Mouse (Mus musculus): ENCODE measurements around the gene Cenpp. TPM values are rescaled to one million over a fixed set of nuclear protein-coding genes. Genes with fewer than 3 reads are reported as not detected.
"Not testable (repeated sequence)": the region's sequence is repeated elsewhere in the genome, so short reads cannot be mapped to it uniquely, and the experiment has no call there.

Cenpp gene
- polyA plus RNA-seq, 1 experiment: 27.2 TPM

GRCm38 (mm10) chr13:49618365-49618764, 34.2 kb downstream of the Cenpp start:
- Histone ChIP-seq H3K4me3 (ENCODE audit: low read depth, low read length) (no peak overlapping the region), H3K27me3 (ENCODE audit: control insufficient read depth, insufficient read depth, low read length, poor library complexity, severe bottlenecking) (no peaks in the 10 kb centered on the region), H3K9ac (ENCODE audit: low read depth, poor library complexity, severe bottlenecking) (no peak overlapping the region), H3K4me1 (ENCODE audit: control insufficient read depth, insufficient read depth, low read length) (no peaks in the 10 kb centered on the region), H3K9me3 (replicated peaks; ENCODE audit: control insufficient read depth, insufficient read depth, low read length, poor library complexity, severe bottlenecking) (no peaks in the 10 kb centered on the region), H3K27ac (ENCODE audit: insufficient read depth, low read length) (no peak overlapping the region), H3K36me3 (ENCODE audit: control insufficient read depth, insufficient read depth, low read length, poor library complexity, severe bottlenecking) (no peaks in the 10 kb centered on the region)
- no peak for TF ChIP-seq CTCF (IDR thresholded peaks at IDR 0.05; ENCODE audit: low read depth, low read length)
- TF ChIP-seq EP300 (IDR thresholded peaks at IDR 0.05; ENCODE audit: insufficient read depth, low read depth, low read length): no peak
- TF ChIP-seq POLR2A (IDR thresholded peaks at IDR 0.05; ENCODE audit: insufficient read depth, low read length): no peak

- TF ChIP-seq POLR2A (IDR thresholded peaks at IDR 0.05; ENCODE audit: insufficient read depth, low read length) (no peak), EP300 (IDR thresholded peaks at IDR 0.05; ENCODE audit: insufficient read depth, low read depth, low read length) (no peak), CTCF (IDR thresholded peaks at IDR 0.05; ENCODE audit: low read depth, low read length) (no peak)
- H3K4me3 ChIP-seq (ENCODE audit: low read depth, low read length): no peak overlapping the region
- H3K27ac ChIP-seq (ENCODE audit: insufficient read depth, low read length): no peak overlapping the region
- H3K4me1 ChIP-seq (ENCODE audit: control insufficient read depth, insufficient read depth, low read length): no peaks in the 10 kb centered on the region
- no peaks in the 10 kb centered on the region for H3K36me3 ChIP-seq (ENCODE audit: control insufficient read depth, insufficient read depth, low read length, poor library complexity, severe bottlenecking)
- H3K9me3 ChIP-seq (replicated peaks; ENCODE audit: control insufficient read depth, insufficient read depth, low read length, poor library complexity, severe bottlenecking): no peaks in the 10 kb centered on the region
- no peak overlapping the region for H3K9ac ChIP-seq (ENCODE audit: low read depth, poor library complexity, severe bottlenecking)
- no peaks in the 10 kb centered on the region for H3K27me3 ChIP-seq (ENCODE audit: control insufficient read depth, insufficient read depth, low read length, poor library complexity, severe bottlenecking)
Observed at GRCm38 (mm10) chr13:49617021-49617420, 35.6 kb downstream of the Cenpp start.

- Histone ChIP-seq H3K27me3 (ENCODE audit: control insufficient read depth, insufficient read depth, low read length, poor library complexity, severe bottlenecking) (no peaks in the 10 kb centered on the region), H3K27ac (ENCODE audit: insufficient read depth, low read length) (no peak overlapping the region), H3K36me3 (ENCODE audit: control insufficient read depth, insufficient read depth, low read length, poor library complexity, severe bottlenecking) (no peaks in the 10 kb centered on the region; the same call in 1 of the 2 replicates), H3K9me3 (replicated peaks; ENCODE audit: control insufficient read depth, insufficient read depth, low read length, poor library complexity, severe bottlenecking) (peaks cover 22% of the 10 kb centered on the region), H3K4me1 (ENCODE audit: control insufficient read depth, insufficient read depth, low read length) (no peaks in the 10 kb centered on the region), H3K9ac (ENCODE audit: low read depth, poor library complexity, severe bottlenecking) (no peak overlapping the region), H3K4me3 (ENCODE audit: low read depth, low read length) (no peak overlapping the region)
- TF ChIP-seq EP300 (IDR thresholded peaks at IDR 0.05; ENCODE audit: insufficient read depth, low read depth, low read length) (no peak), CTCF (IDR thresholded peaks at IDR 0.05; ENCODE audit: low read depth, low read length) (no peak), POLR2A (IDR thresholded peaks at IDR 0.05; ENCODE audit: insufficient read depth, low read length) (no peak)
Observed at GRCm38 (mm10) chr13:49608589-49609322, 43.8 kb downstream of the Cenpp start.

GRCm38 (mm10) chr13:49607714-49608113, 44.9 kb downstream of the Cenpp start, which contains the start of gene Ogn:
TSS of gene Ogn (plus strand) at chr13:49608046.
- Histone ChIP-seq H3K27ac (ENCODE audit: insufficient read depth, low read length) (no peak within 1 kb of the TSS), H3K4me1 (ENCODE audit: control insufficient read depth, insufficient read depth, low read length) (no peaks in the 10 kb centered on the region), H3K9ac (ENCODE audit: low read depth, poor library complexity, severe bottlenecking) (no peak within 1 kb of the TSS), H3K9me3 (replicated peaks; ENCODE audit: control insufficient read depth, insufficient read depth, low read length, poor library complexity, severe bottlenecking) (peaks cover 26% of the 10 kb centered on the region), H3K36me3 (ENCODE audit: control insufficient read depth, insufficient read depth, low read length, poor library complexity, severe bottlenecking) (no peaks in the 10 kb centered on the region; the same call in 1 of the 2 replicates), H3K4me3 (ENCODE audit: low read depth, low read length) (no peak within 1 kb of the TSS), H3K27me3 (ENCODE audit: control insufficient read depth, insufficient read depth, low read length, poor library complexity, severe bottlenecking) (no peaks in the 10 kb centered on the region)
- no peak for TF ChIP-seq EP300 (IDR thresholded peaks at IDR 0.05; ENCODE audit: insufficient read depth, low read depth, low read length)
- TF ChIP-seq POLR2A (IDR thresholded peaks at IDR 0.05; ENCODE audit: insufficient read depth, low read length): no peak
- TF ChIP-seq CTCF (IDR thresholded peaks at IDR 0.05; ENCODE audit: low read depth, low read length): no peak

GRCm38 (mm10) chr13:49603603-49604002, 49.0 kb downstream of the Cenpp start:
- peaks cover 47% of the 10 kb centered on the region for H3K9me3 ChIP-seq (replicated peaks; ENCODE audit: control insufficient read depth, insufficient read depth, low read length, poor library complexity, severe bottlenecking)
- H3K27ac ChIP-seq (ENCODE audit: insufficient read depth, low read length): no peak overlapping the region
- no peaks in the 10 kb centered on the region; the same call in 1 of the 2 replicates for H3K36me3 ChIP-seq (ENCODE audit: control insufficient read depth, insufficient read depth, low read length, poor library complexity, severe bottlenecking)
- no peak overlapping the region for H3K4me3 ChIP-seq (ENCODE audit: low read depth, low read length)
- no peak for TF ChIP-seq POLR2A (IDR thresholded peaks at IDR 0.05; ENCODE audit: insufficient read depth, low read length)
- no peak for TF ChIP-seq CTCF (IDR thresholded peaks at IDR 0.05; ENCODE audit: low read depth, low read length)
- no peak for TF ChIP-seq EP300 (IDR thresholded peaks at IDR 0.05; ENCODE audit: insufficient read depth, low read depth, low read length)
- no peaks in the 10 kb centered on the region for H3K27me3 ChIP-seq (ENCODE audit: control insufficient read depth, insufficient read depth, low read length, poor library complexity, severe bottlenecking)
- H3K9ac ChIP-seq (ENCODE audit: low read depth, poor library complexity, severe bottlenecking): no peak overlapping the region
- no peaks in the 10 kb centered on the region for H3K4me1 ChIP-seq (ENCODE audit: control insufficient read depth, insufficient read depth, low read length)

GRCm38 (mm10) chr13:49602541-49602940, 50.0 kb downstream of the Cenpp start:
- not testable (repeated sequence) for H3K27me3 ChIP-seq (ENCODE audit: control insufficient read depth, insufficient read depth, low read length, poor library complexity, severe bottlenecking); H3K27ac ChIP-seq (ENCODE audit: insufficient read depth, low read length); H3K4me3 ChIP-seq (ENCODE audit: low read depth, low read length); H3K4me1 ChIP-seq (ENCODE audit: control insufficient read depth, insufficient read depth, low read length); H3K36me3 ChIP-seq (ENCODE audit: control insufficient read depth, insufficient read depth, low read length, poor library complexity, severe bottlenecking); H3K9ac ChIP-seq (ENCODE audit: low read depth, poor library complexity, severe bottlenecking)
- peaks cover 50% of the 10 kb centered on the region for H3K9me3 ChIP-seq (replicated peaks; ENCODE audit: control insufficient read depth, insufficient read depth, low read length, poor library complexity, severe bottlenecking)
